Mouse (Mus musculus): Measurements from ENCODE around the gene Mpzl2.

Mpzl2 gene

DNA sequence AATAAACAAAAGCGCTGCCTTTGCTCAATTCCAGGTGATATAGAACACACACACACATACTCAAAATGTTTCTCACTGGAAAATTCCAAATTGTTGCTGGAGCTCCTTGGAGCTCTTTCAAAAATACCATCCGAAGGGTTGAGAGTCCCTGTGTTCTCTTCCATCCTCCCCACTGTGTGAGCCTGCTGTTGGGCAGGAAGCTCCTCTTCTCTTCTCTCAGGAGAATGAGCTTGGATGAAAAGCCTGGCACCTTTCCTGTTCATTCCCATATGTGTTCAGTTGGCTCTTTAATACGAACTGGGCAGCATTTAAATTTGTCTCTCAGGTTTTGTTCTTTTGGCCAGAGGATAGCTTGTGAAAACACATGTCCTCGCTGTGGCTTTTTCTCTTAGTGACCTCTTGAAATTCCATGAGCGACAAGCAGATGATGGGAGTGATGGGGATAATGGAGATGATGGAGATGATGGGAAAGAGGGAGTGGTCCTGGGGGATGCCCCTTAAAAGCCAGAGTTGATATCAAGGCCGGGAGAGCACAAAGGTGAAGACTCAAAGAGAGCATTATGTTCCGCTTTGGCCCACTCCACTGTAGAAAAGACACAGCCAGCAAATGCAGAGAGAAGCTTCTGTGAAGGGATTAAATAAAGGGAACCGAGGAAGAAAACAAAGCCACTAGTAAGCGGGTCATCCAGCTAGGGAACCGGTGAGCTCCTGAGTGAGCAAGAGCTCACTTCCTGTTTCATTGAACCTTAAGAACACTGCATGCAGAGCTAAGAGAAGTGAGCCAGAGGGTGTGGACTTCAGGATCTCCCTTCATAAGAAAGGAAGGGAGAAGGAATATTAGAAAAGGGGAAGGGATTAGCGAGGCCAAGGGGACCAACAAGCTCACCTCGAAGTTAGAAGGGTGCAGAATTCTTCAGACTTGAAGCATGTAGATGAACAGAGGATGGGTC is 46.4 kb downstream of the Mpzl2 start:
- DNase-seq (ENCODE audit: low read depth, low spot score), result no peak

DNA sequence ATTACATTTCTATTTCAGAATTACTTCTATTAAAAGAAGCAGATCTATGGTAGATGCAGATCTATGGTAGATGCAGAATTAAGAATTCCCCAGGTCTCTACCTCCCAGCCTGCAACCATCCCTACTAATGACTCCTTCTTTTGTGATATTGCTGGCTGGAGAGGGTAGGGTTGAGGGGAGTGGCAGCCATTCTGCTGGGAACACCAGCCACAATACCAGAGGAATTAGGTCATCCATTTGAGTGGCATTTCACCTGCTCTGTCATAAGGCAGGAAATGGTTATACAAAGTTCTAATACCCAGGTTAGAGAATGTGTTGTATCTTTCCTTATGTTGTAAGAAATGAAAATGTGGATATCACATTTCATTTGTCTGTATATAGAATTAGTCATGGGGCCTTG is 48.4 kb downstream of the Mpzl2 start:
- no peak for DNase-seq (ENCODE audit: low read depth, low spot score)

DNA sequence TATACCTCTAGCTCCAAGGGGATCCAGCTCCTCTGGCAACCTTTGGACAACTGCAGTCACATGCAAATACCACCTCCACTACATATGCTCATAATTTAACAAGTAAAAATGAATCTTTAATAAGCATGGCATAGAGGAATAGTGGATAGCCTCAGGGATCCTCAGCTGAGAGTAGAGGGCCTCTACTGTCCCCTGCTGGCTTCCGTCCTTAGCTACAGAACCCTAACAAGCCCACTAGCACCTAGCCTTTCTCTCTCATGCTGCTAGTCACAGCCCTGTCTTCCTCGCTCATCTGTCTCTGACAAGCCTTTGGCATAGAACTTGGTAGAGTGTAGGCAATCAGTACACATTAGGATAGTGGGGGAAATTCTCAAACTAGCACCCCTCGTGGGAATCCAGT is 51.2 kb downstream of the Mpzl2 start:
- DNase-seq (ENCODE audit: low read depth, low spot score), result no peak

DNA sequence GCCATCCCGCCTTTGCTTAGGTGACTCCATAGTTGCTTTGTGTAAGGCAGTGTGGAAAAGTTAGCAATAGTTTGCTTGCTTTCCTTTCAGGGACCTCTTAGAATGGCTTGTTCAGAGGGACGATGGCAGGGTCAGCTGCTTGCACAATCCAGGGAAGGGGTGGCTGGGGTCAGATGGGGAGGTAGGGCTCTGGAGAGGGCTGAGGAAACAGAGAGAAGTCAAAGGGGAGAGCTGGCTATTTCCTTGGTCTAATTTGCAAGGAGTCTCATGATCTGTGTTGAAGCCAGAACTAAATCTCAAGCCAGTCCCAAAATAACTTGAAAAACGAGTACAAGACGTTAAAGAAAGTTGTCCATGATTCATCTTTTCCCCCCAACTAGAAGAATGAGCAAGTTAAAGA is 53.0 kb downstream of the Mpzl2 start:
- no peak for DNase-seq (ENCODE audit: low read depth, low spot score)

DNA sequence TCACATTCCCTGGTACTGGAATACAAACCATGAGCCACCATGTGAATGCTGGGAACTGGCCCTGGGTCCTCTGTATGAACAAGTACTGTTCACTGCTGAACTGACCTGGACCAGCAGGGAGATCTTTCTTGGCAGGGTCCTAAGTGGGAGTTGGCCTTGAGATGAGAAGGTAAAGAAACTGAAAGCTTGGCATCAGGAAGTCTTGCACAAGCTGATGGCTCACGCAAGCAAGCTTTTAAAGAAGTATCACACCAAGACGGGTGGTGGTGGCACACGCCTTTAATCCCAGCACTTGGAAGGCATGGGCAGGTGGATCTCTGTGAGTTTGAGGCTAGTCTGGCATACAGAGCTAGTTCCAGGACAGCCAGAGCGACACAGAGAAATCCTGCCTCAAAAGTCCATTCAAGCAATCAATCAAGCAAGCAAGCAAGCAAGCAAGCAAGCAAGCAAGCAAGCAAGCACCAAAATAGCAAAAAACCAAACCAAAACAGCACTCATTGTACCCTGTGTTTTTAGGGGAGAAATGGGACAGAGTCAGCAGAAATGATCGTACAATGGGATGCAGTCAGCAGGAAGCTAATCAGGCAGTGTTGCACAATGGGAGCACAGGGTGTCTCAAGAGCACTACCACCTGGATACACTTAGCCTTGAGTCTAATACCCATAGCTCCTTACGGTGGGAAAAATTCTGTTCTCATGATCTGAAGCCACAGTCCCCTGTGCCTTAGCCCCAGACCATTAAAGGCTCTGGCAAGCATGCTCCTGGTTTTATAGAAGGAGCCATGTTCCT is 55.7 kb downstream of the Mpzl2 start:
- DNase-seq (ENCODE audit: low read depth, low spot score), result no peak

DNA sequence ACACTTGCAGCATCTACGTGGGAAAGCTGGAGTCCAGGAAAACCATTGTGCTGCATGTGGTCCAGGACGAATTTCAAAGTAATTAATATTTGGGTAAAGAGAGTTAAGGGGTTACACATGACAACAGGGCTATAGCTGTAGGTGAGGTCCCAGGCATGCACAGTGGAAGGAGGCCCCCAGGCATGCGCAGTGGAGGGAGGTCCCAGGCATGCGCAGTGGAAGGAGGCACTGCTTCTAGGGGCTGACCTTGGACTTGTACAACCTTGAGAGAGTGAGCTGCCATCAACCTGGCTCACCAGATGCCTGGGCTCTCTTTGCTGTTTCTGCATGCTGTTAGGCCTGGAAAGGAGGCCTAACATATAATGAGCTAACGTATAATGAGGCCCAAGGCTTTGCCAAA is 58.3 kb downstream of the Mpzl2 start:
- DNase-seq (ENCODE audit: low read depth, low spot score), result no peak

DNA sequence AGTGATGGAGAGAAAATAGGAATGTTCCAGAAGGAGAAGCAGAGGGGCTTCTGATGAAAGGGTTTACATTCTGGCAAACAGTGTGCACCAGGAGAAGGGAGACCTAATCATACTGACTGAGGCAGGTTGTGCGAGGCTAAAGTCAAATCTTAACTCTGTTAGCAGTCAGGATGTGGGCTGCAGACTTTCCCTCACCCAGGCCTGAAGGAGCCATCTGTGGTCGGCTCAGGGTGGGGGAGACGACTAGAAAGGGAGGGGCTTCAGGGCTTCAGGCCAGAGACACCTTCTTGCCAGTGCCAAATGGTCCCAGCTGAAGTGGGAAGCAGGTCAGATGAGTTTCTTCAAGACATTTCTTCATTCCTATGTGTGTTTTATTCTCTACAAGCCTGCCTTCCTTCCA is 58.8 kb downstream of the Mpzl2 start:
- no peak for DNase-seq (ENCODE audit: low read depth, low spot score)

DNA sequence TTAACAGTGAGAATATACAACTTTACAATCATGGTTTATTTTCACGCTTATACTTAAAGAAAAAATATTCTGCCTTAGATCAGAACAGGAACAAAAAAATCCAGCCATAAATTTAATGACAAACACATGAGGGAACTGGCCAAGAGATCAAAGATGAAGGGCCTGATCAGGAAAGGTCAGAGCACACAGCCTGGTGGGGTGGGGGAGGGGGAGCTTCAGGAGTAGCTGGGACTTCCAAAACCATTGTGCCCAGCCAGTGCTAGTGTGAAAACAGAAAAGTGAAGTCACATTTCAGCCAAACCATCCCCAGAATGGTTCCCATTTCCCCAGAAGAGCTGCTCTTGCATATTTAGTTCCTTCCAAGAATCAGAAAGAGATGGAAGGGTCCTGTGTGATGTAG is 62.9 kb downstream of the Mpzl2 start:
- no peak for DNase-seq (ENCODE audit: low read depth, low spot score)

DNA sequence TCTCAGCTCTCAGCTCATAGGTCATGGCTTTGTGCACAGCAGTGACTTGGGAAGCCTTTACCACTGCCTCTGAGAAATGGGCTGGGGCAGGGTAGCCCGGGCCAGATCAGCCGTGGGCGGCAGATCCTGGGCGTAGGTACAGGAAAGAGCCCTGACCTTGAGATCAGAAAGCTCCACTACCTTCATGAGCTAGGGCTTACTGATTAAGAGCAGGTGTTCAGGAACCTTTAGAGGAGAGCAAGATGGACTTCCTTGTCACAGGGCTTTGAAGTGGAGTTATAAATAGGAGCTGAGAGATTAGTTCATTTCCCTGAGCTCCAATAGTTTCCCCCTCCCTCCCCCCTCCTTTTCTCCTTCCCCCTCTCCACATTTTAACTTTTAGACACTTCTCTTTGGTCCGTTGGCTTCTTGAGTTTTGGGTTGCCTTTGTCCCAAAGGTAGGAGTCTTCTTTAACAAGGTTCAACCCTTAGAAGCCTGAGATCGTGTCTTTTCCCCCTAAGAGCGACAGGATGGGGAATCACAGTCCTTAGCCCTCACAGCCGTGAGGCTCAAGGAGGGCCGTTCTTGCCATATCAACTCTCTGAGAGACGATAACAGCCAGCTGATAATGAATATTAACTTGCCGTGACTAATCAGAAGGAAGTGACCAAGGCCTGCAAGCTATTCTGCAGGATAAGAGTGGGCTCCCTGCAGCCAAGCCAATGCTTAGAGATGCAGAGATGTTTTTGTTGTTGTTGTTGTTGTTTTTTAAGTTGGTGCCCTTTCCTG is 63.8 kb downstream of the Mpzl2 start:
- DNase-seq (ENCODE audit: low read depth, low spot score), result no peak

Measured in CD4-positive helper T cell, adult 2 months (primary cell).